Mouse (Mus musculus) kidney, postnatal 10 days (tissue): Measurements from ENCODE around the gene Kirrel.
A peak's percentile ranks its signal among the peaks of the same experiment; 100 is the strongest.
"Not testable (repeated sequence)": the region's sequence is repeated elsewhere in the genome, so short reads cannot be mapped to it uniquely, and the experiment has no call there.

Experiments
- DNase-seq: peaks from one replicate; pipeline ENCODE4 v3.0.0; 2021; ENCODE audit warnings: mixed read lengths

The Kirrel gene

DNA sequence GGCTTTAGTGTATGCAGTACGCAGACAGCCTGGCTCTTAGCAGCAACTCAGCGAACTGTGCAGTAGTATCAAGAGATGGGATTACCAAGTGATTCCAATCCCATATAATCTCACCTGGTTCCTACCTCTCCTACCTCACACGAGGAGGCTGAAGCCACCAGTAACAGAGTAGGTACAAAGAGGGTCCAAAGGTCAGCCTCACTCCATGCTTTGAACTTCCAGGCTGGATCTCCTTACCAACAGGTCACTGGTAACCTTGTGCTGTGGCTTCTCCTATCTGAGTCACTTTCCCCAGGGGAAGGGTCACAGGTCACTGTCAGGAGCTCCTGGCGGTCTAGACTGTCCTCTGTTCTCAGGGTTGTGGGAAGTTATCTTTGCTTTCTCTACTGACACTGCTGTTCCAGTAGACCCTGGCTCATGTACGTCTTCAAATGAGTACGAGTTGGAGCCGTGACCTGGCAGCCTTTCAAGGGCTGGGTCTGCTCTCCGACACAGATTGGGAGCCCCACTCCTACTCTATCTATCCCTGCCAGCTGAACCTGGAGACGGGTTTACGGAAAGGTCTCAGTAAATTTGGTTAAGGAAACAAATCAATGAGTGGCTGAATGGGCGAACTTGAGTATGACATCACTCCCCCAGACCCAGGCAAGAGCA, 42.7 kb downstream of the Kirrel start:
- DNase-seq: no peak

DNA sequence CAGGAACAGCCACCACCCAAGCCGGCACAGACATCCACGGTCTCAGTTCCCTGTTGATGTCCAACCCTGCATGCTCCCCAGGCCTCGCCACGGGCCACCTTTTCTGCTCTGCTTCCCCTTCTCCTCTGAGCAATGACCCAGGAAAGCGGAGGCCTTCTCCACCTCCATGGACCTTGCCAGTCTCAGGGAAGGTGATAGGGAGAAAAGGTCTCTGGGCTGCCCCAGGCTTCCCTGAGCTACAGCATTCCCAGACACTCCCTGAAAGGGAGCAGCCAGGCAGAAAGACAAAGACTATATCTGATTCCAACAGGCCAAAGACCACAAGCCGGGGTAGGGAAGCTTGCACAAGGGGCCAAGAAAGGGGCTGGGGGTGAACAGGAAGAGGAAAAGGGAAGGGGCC, 43.6 kb downstream of the Kirrel start:
- DNase-seq: no peak

DNA sequence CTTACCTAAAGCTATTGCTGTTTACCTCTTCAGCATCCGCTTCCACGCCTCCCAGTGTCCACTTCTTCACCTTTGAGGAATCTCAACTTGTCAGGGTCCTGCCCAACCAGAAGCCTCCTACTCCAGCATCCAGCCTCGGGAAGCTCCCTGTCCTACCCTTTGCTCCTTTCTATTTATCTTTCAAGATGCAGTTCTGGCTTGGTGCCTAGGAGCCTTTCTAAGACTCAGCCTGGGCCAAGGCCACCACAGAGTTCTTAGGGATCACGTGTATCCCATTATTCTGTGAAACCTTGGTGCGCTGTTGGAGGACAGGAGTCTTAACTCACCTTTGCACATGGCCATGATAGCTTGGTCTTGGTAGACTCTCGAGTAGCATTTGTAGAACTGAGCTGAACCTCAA, 50.8 kb downstream of the Kirrel start:
- DNase-seq: peak; percentile 53

DNA sequence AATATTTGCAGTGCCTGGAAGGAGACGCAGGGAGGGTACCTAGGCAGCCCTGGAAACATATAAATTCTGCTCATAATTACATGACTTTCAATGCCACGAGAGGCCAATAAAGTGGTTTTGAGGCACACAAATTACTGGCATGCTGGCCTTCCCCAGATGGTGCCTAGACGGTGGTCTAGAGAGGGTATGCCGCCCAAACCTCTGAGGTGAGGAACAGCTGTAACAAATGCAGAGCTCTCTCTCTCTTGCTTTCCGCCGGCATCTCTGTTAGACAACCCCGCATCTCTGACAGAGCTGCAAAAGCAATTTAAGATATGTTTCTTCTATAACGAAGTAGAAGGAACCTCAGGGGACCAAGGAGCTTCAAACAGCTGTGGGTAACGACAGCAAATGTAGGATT, 56.3 kb downstream of the Kirrel start:
- DNase-seq: no peak

- peak; percentile 45 for DNase-seq
These were observed 56.9 kb downstream of the Kirrel start for GRCm38 (mm10) chr3:87117632-87118031.

DNA sequence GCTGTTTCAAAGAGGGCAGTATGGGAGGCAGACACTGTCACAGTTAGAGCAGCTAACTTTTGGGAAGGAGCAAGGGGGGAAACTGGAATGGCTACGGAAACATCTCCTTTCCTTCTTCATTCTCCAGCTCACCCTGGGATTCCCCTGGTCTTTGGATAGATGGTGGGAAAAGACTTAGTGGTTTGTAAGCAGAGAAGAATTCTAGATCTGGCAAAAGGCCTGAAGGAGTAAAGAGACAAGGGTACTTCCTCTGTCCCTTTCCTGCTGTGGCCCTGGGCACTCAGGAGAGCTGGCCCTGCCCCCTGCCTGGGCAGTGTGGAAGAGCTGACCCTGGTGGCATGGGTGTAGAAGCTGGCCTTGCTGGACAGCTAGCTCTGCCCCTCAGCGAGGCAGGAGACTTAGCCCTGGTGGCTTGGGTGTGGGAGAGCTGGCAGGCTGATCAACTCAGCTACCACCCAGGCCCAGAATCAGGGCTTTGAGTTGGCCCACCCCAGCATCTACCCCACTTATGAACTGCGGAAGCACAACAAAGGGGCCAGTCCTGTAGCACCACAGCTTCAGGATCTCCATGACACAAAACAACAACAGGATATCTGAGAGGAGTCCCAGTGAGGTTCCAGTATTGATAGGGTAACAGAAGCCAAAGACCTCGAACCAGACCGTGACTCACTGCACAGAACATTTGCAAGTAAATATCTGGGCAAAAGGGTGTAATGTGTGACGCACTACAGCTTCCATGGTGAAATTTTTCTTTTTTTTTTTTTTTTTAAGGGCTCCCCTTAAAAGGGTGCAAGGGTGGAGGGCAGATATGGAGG, 58.6 kb downstream of the Kirrel start:
- DNase-seq: no peak

DNA sequence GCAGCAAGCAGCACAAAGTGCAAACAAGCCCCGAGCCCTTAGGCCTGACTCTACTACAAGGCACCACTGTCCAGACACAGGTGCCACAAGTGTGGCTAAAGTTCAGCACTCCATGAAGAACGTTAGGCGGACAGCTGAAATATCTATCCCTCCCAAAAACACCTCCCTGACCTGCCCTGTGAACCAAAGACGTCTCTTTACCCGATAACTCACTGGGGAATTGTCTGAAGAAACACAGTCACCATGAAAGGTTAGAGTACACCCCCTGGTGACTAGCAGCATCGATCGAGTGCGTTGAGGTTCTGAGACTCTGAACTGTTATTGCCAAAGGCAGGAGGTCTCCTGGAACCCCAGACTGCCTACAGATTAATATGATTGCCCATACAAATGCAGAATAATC, 59.3 kb downstream of the Kirrel start:
- DNase-seq: no peak

GRCm38 (mm10) chr3:87114801-87115200, 59.7 kb downstream of the Kirrel start:
- peak; percentile 74 for DNase-seq

DNA sequence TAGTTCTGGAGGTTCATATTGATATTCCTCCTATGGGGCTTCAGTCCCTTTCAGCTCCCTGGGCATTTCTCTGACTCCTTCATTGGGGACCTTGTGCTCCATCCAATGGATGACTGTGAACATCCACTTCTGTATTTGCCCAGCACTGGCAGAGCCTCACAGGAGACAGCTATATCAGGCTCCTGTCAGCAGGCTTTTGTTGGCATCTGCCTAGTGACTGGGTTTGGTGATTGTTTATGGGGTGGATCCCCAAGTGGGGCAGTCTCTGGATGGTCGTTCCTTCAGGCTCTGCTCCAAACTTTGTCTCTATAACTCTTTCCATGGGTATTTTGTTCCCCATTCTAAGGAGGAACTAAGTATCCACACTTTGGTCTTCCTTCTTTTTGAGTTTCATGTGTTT, 60.7 kb downstream of the Kirrel start:
- DNase-seq: not testable (repeated sequence)

DNA sequence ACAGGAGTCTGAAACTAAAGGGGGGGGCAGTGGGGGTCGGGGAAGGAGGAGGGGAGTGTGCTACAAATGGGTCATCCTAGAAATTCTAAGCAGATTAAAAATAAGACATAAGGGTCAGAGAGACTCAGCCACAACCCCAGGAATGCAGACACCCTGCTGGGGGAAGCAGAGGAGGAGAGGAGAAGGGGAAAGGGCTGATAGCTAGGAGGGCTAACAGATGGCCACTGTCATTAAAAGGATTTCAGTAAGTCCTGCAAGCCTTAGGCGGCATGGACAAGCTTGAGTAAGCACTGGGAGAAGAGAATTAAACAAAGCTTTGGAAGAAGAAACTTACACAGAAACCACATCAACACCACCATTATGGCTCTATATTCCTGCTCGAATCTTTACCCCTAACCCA, 62.3 kb downstream of the Kirrel start:
- DNase-seq: no peak

DNA sequence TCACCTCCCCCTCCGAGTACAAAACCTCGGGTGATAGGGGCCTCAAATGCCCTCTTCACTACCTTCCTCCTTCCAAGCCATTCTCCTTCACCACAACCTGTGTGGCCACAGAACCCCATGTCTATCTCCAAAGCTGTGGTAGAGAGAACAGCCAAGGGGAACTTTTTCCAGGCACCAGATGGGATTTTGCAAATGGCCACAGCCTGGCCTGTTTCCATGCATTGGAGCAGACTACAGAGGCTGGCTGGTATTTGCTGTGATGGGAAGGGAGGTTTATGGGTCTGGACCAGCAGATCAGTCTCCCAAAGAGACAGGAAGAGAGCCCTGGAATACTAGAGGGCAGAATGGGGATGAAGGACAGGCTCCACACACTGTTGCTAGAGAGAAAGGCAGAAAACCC, 69.7 kb downstream of the Kirrel start:
- DNase-seq: no peak

GRCm38 (mm10) chr3:87102346-87102745, 72.2 kb downstream of the Kirrel start:
- DNase-seq: no peak

DNA sequence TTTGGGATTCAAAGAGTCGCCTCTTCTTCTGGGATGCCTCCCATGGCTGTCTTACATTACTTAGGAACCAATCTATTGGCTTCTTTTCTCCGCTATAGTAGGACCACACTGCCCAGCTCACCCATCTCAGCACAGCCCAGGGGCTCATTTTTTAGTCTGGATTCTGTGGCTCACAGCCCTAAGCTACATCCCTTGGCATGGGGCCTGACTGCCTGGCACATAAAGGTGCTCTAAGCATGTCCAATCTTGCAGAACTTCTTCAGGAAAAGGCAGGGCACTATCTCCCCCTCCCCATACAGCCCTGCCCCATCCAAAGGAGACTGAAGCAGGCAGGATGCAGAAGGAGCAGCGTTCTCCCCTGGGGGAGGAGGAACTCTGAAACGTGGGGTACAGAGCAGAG, 73.6 kb downstream of the Kirrel start:
- no peak for DNase-seq

DNA sequence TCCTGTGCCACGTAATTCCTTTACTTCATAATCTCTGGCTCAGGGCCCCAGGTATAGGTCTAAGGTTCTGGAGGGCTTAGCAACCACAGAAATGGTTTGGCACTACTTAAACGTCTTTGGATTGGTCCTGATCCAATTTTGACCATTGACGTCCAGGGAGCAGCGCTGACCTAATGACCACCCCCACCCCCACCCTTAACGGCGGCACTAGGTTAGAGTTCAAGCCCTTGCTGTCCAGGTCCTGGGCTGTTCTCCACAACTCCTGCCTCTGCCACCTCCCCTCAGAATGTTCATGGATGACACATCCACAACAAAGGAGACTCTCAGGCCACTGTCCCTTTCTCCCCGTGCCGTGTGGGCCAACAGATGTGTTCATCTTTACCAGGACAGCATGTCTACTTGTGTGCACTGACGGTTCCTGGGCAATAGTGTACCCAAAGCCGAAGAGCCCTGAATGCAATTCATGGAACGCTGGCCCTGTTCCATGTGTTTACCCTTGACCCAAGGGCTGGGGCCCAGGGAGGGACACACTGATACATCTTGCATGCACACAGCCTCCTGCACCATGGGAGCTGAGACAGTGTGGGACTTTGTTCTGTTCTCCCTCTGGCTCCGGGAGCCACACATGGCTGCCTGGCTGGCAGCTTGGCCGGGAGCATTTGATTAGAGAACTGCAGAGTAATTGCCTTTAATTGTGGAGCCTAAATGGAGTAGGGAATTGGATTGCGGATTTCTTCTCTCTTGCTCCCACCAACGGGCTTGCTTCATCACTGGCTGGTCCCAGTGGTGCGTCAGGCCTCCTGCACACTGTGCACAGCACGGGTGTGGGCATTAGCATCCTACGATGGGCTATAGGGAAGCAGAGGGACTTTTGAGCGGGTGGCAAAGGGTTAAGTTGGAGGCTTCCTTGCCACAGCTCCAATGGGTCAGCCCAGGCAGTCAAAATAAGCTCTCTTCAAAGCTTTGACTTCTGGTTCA, 76.3 kb downstream of the Kirrel start:
- no peak for DNase-seq

GRCm38 (mm10) chr3:87097205-87097604, 77.3 kb downstream of the Kirrel start:
- DNase-seq: no peak

- DNase-seq: no peak
These were observed 80.8 kb downstream of the Kirrel start for GRCm38 (mm10) chr3:87093718-87094117.

DNA sequence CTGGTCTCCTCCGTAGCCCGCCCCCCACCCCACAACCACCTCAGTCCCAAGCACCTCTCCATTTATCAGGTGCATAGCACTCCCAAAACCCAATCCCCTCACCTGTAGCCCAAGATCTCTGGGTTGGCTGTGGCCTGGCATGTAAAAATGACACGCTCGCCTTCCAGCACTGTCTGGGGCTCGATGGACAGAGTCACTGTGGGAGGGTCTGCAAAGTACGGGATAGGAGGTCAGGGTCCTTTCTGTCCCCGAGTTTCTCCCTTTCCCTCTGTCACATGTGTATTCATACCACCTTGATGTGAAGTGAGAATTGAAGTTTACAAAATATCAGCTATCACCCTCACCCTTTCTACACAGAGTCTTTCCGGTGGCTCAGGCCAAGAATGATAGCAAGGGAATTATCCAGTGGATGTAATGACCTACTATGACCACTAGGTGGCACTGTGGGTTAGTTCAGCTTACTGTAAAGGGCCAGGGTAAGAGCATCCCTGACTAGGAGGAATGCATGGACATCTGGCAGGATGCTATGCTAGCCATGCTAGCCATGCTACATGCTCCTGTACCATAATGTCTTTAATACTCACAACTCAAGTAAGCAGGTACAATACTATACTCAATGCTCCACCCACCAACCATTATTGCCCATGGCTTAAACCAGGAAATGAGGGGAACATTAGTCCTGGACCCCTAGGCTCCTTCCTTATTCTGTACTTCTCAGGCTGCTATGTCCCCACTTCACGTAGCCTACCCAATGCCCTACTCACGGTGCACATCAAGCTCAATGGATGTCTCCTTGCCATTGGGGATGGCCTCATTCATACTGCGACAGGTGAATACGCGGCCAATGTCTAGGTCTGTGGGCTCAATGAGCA, 84.6 kb downstream of the Kirrel start:
- peak; percentile 81 for DNase-seq

DNA sequence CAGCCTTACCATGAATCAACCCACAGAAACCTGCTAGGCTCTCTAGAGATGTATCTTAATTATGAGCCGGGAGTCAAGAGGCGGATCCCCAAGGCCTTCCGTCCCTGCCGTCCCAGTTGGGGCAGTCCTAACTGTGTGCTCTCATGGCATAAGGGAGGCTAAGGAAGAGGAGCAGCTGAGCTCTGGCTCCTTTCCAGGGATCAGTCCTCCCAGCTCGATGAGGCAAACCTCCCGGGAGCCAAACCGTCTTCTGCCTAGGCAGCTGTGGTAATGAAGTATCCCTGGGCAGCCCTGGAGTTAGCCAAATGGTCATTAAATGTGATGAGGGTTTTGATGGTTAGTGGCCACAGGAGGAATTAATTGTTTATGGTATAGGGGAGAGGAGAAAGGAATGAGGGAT, 87.4 kb downstream of the Kirrel start:
- peak; percentile 57 for DNase-seq

DNA sequence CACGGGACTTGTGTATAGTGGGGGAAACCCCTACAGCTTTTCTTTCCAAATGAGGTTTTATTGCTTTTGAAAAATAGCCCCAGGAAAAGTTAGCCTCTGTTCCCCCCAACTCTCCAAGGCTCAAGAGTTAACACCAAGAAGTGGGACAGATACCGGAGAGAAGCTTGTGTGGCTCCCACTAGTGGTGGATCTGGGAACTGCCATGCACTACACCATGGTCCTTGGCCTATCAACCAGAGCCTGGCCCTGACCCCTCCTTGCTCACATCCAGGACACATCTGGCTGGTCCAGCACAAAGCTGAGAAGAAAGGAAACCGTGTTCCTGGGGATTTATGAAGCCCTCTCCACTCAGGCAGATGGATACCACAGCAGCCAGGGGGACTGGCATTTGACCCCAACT, 92.3 kb downstream of the Kirrel start:
- peak; percentile 78 for DNase-seq

DNA sequence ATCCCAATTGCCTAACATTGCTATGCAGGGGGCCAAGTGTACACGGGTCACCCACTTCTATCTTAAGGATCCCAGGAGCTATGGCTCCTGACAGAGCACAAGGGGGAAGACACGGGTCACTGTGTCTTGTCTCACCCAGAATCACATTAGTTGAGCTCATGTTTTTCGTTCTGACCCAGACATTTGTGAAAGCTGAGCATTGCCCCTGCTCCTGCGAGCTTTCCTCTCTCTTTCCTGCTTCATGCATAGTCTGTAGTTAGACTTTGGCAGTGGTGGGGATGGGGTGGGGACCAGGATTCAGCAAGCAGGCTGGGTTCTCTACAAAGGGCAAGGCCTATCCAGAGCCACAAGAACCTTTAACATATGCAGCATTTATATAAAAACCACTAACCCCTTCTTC, 94.8 kb downstream of the Kirrel start:
- DNase-seq: no peak

- peak; percentile 3 for DNase-seq
These were observed 95.2 kb downstream of the Kirrel start for GRCm38 (mm10) chr3:87079301-87079700.

GRCm38 (mm10) chr3:87077681-87078080, 96.9 kb downstream of the Kirrel start:
- DNase-seq: peak; percentile 8
